Mouse (Mus musculus): ENCODE measurements at regions not wholly inside any gene's neighbourhood (a gene's known extent, or its start where the extent isn't known, plus 50 kb on each side); places are given as distances from the start of the nearest gene placed in this dataset.

DNA sequence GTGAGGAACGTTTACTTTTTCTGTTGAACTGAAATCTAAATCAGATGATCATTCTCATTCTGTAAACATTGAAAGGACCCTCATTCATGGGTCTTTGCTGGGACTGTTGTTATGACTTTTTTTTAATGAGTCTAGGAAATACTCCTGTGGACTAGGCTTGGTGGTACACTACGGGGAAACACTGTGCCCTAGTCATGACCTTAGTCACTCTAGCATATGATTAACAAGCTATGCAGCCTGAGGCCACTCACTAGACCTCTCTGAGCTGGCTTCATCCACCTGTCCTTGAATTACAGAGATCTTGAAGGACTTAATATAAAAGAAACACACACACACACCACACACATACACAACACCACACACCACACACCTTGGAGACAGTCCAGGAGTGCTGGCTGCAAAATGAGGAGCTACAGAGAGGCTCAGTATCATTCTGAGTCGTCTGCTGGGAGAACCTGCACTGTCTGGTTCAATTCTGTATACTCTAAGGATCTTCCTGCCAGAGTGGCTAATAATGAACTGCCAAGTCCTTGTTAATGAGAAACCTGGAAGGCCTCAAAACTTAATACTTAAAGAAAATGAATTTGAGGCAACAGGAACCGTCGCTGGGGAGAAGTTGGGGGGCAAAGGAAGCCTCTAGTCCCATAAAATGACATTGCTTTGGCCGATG is 428.0 kb downstream of the Atp23 start:
- Histone ChIP-seq H3K27me3 (ENCODE audit: control insufficient read depth, insufficient read depth, low read length) (no peaks in the 10 kb centered on the region), H3K9me3 (replicated peaks; ENCODE audit: control insufficient read depth, low read length) (no peaks in the 10 kb centered on the region), H3K4me3 (ENCODE audit: low read depth, low read length) (no peak overlapping the region), H3K27ac (replicated peaks; ENCODE audit: low read depth, low read length) (no peak overlapping the region), H3K9ac (replicated peaks; ENCODE audit: low read length) (no peak overlapping the region), H3K4me1 (ENCODE audit: control insufficient read depth, insufficient read depth, low read length) (no peaks in the 10 kb centered on the region), H3K36me3 (replicated peaks; ENCODE audit: control insufficient read depth, insufficient read depth, low read depth, low read length) (no peaks in the 10 kb centered on the region), H3K4me2 (ENCODE audit: low read depth, low read length) (no peak overlapping the region)
- DNase-seq (ENCODE audit: low spot score) (no peak), ATAC-seq (replicated peaks; ENCODE audit: insufficient number of reproducible peaks, low FRiP score, low TSS enrichment, low read depth) (no peak)
- 70% methylated on average over 6 of the region's 6 CpGs for WGBS

- H3K27ac ChIP-seq (replicated peaks; ENCODE audit: low read depth, low read length) = no peak overlapping the region
- H3K9ac ChIP-seq (replicated peaks; ENCODE audit: low read length) = no peak overlapping the region
- H3K4me1 ChIP-seq (ENCODE audit: control insufficient read depth, insufficient read depth, low read length) = no peaks in the 10 kb centered on the region
- ATAC-seq (replicated peaks; ENCODE audit: insufficient number of reproducible peaks, low FRiP score, low TSS enrichment, low read depth) (no peak), DNase-seq (ENCODE audit: low spot score) (no peak)
- no peak overlapping the region for H3K4me3 ChIP-seq (ENCODE audit: low read depth, low read length)
- no peaks in the 10 kb centered on the region for H3K27me3 ChIP-seq (ENCODE audit: control insufficient read depth, insufficient read depth, low read length)
- WGBS = 64% methylated on average over 4 of the region's 4 CpGs
- H3K9me3 ChIP-seq (replicated peaks; ENCODE audit: control insufficient read depth, low read length) = no peaks in the 10 kb centered on the region
- H3K36me3 ChIP-seq (replicated peaks; ENCODE audit: control insufficient read depth, insufficient read depth, low read depth, low read length) = no peaks in the 10 kb centered on the region
- no peak overlapping the region for H3K4me2 ChIP-seq (ENCODE audit: low read depth, low read length)
Observed at GRCm38 (mm10) chr10:126470838-126471491, 430.2 kb downstream of the Atp23 start.

- H3K36me3 ChIP-seq (replicated peaks; ENCODE audit: control insufficient read depth, insufficient read depth, low read depth, low read length) = no peaks in the 10 kb centered on the region
- ATAC-seq (replicated peaks; ENCODE audit: insufficient number of reproducible peaks, low FRiP score, low TSS enrichment, low read depth) (no peak), DNase-seq (ENCODE audit: low spot score) (no peak)
- no peaks in the 10 kb centered on the region for H3K9me3 ChIP-seq (replicated peaks; ENCODE audit: control insufficient read depth, low read length)
- no peak overlapping the region for H3K27ac ChIP-seq (replicated peaks; ENCODE audit: low read depth, low read length)
- 82% methylated on average over 1 of the region's 1 CpGs for WGBS
- H3K4me2 ChIP-seq (ENCODE audit: low read depth, low read length) = no peak overlapping the region
- H3K9ac ChIP-seq (replicated peaks; ENCODE audit: low read length) = no peak overlapping the region
- H3K4me3 ChIP-seq (ENCODE audit: low read depth, low read length) = no peak overlapping the region
- no peaks in the 10 kb centered on the region for H3K27me3 ChIP-seq (ENCODE audit: control insufficient read depth, insufficient read depth, low read length)
- no peaks in the 10 kb centered on the region for H3K4me1 ChIP-seq (ENCODE audit: control insufficient read depth, insufficient read depth, low read length)
Observed at GRCm38 (mm10) chr10:126462770-126463169, 438.4 kb downstream of the Atp23 start.

DNA sequence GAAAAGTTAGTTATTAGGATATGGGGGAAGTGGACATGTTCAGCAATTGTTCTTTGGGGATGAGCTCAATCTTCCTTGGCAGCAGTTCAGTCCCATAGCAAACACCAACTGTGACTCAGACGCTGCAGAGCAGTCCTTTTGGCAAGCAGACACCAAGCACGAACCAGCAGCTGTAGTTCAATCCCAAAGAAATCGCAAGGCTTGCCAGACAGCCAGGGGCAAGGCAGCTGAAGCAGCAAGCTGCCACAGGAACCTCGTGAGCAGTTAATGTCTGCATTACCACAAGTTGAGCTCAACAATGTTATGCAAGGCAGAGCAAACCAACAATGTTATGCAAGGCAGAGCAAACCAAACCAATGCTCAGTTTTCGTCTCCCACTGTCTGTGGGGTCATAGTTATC is 442.6 kb downstream of the Atp23 start:
- no peak for ATAC-seq (replicated peaks; ENCODE audit: insufficient number of reproducible peaks, low FRiP score, low TSS enrichment, low read depth)

GRCm38 (mm10) chr10:126452757-126453528 is 448.2 kb downstream of the Atp23 start:
- ATAC-seq (replicated peaks; ENCODE audit: insufficient number of reproducible peaks, low FRiP score, low TSS enrichment, low read depth) (no peak), DNase-seq (ENCODE audit: low spot score) (no peak)
- H3K36me3 ChIP-seq (replicated peaks; ENCODE audit: control insufficient read depth, insufficient read depth, low read depth, low read length) = no peaks in the 10 kb centered on the region
- H3K4me2 ChIP-seq (ENCODE audit: low read depth, low read length) = no peak overlapping the region
- H3K27ac ChIP-seq (replicated peaks; ENCODE audit: low read depth, low read length) = no peak overlapping the region
- no peak overlapping the region for H3K9ac ChIP-seq (replicated peaks; ENCODE audit: low read length)
- no peaks in the 10 kb centered on the region for H3K27me3 ChIP-seq (ENCODE audit: control insufficient read depth, insufficient read depth, low read length)
- H3K4me1 ChIP-seq (ENCODE audit: control insufficient read depth, insufficient read depth, low read length) = no peaks in the 10 kb centered on the region
- WGBS = 77% methylated on average over 15 of the region's 15 CpGs
- no peak overlapping the region for H3K4me3 ChIP-seq (ENCODE audit: low read depth, low read length)
- H3K9me3 ChIP-seq (replicated peaks; ENCODE audit: control insufficient read depth, low read length) = no peaks in the 10 kb centered on the region

More for the DNA sequence above, 442.6 kb downstream of the Atp23 start:
- H3K4me2 ChIP-seq (ENCODE audit: low read depth, low read length) = no peak overlapping the region
- no peak for DNase-seq (ENCODE audit: low spot score)
- no peak overlapping the region for H3K4me3 ChIP-seq (ENCODE audit: low read depth, low read length)
- no peak overlapping the region for H3K9ac ChIP-seq (replicated peaks; ENCODE audit: low read length)
- H3K9me3 ChIP-seq (replicated peaks; ENCODE audit: control insufficient read depth, low read length) = no peaks in the 10 kb centered on the region
- H3K36me3 ChIP-seq (replicated peaks; ENCODE audit: control insufficient read depth, insufficient read depth, low read depth, low read length) = no peaks in the 10 kb centered on the region
- no peak overlapping the region for H3K27ac ChIP-seq (replicated peaks; ENCODE audit: low read depth, low read length)
- no peaks in the 10 kb centered on the region for H3K27me3 ChIP-seq (ENCODE audit: control insufficient read depth, insufficient read depth, low read length)
- WGBS = 83% methylated on average over 5 of the region's 5 CpGs
- H3K4me1 ChIP-seq (ENCODE audit: control insufficient read depth, insufficient read depth, low read length) = no peaks in the 10 kb centered on the region

- Histone ChIP-seq H3K4me3 (ENCODE audit: low read depth, low read length) (no peak overlapping the region), H3K9me3 (replicated peaks; ENCODE audit: control insufficient read depth, low read length) (no peaks in the 10 kb centered on the region), H3K27ac (replicated peaks; ENCODE audit: low read depth, low read length) (no peak overlapping the region), H3K4me1 (ENCODE audit: control insufficient read depth, insufficient read depth, low read length) (no peaks in the 10 kb centered on the region), H3K36me3 (replicated peaks; ENCODE audit: control insufficient read depth, insufficient read depth, low read depth, low read length) (no peaks in the 10 kb centered on the region), H3K27me3 (ENCODE audit: control insufficient read depth, insufficient read depth, low read length) (no peaks in the 10 kb centered on the region), H3K9ac (replicated peaks; ENCODE audit: low read length) (no peak overlapping the region), H3K4me2 (ENCODE audit: low read depth, low read length) (no peak overlapping the region)
- DNase-seq (ENCODE audit: low spot score) = no peak
- no peak for ATAC-seq (replicated peaks; ENCODE audit: insufficient number of reproducible peaks, low FRiP score, low TSS enrichment, low read depth)
- 86% methylated on average over 10 of the region's 10 CpGs for WGBS
Observed at GRCm38 (mm10) chr10:126452057-126452622, 449.0 kb downstream of the Atp23 start.

- Histone ChIP-seq H3K27ac (replicated peaks; ENCODE audit: low read depth, low read length) (no peak overlapping the region), H3K9ac (replicated peaks; ENCODE audit: low read length) (no peak overlapping the region), H3K27me3 (ENCODE audit: control insufficient read depth, insufficient read depth, low read length) (no peaks in the 10 kb centered on the region), H3K4me2 (ENCODE audit: low read depth, low read length) (no peak overlapping the region), H3K4me1 (ENCODE audit: control insufficient read depth, insufficient read depth, low read length) (no peaks in the 10 kb centered on the region), H3K36me3 (replicated peaks; ENCODE audit: control insufficient read depth, insufficient read depth, low read depth, low read length) (no peaks in the 10 kb centered on the region), H3K9me3 (replicated peaks; ENCODE audit: control insufficient read depth, low read length) (no peaks in the 10 kb centered on the region), H3K4me3 (ENCODE audit: low read depth, low read length) (no peak overlapping the region)
- ATAC-seq (replicated peaks; ENCODE audit: insufficient number of reproducible peaks, low FRiP score, low TSS enrichment, low read depth) (no peak), DNase-seq (ENCODE audit: low spot score) (no peak)
Observed at GRCm38 (mm10) chr10:126431222-126431621, 465.3 kb downstream of the Lrig3 start.

DNA sequence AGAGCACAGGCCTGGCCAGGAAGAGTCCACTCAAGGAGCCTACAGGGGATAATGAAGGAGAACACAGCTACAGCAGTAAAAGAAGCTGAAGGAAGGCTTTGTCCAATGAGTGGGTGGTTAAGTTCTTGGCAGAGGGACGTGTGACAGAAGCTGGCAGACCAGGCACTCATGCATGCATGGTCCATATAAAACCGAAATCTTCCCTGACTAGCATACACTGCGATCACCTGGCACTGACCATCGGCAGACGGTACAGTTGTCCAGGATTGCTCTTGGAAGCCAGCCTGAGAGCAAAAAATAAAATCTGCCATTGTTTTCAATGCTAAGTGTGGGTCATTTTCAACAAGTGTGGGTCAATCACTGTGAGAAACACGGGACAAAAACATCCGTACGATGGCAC is 464.4 kb downstream of the Lrig3 start:
- DNase-seq (ENCODE audit: low spot score) (no peak), ATAC-seq (replicated peaks; ENCODE audit: insufficient number of reproducible peaks, low FRiP score, low TSS enrichment, low read depth) (no peak)
- 87% methylated on average over 8 of the region's 8 CpGs for WGBS

More for the DNA sequence above, 464.4 kb downstream of the Lrig3 start:
- Histone ChIP-seq H3K27me3 (ENCODE audit: control insufficient read depth, insufficient read depth, low read length) (no peaks in the 10 kb centered on the region), H3K4me1 (ENCODE audit: control insufficient read depth, insufficient read depth, low read length) (no peaks in the 10 kb centered on the region), H3K9me3 (replicated peaks; ENCODE audit: control insufficient read depth, low read length) (no peaks in the 10 kb centered on the region), H3K4me3 (ENCODE audit: low read depth, low read length) (no peak overlapping the region), H3K36me3 (replicated peaks; ENCODE audit: control insufficient read depth, insufficient read depth, low read depth, low read length) (no peaks in the 10 kb centered on the region), H3K27ac (replicated peaks; ENCODE audit: low read depth, low read length) (no peak overlapping the region), H3K9ac (replicated peaks; ENCODE audit: low read length) (no peak overlapping the region), H3K4me2 (ENCODE audit: low read depth, low read length) (no peak overlapping the region)

Measured in embryonic facial prominence, embryonic 11.5 days (tissue).